Mouse (Mus musculus) heart, postnatal 0 days (tissue): ENCODE measurements around the gene Npcd. TPM values are rescaled to one million over a fixed set of nuclear protein-coding genes. Genes with fewer than 3 reads are reported as not detected.

Experiments
- ATAC-seq: fragments of 200-750 bp; cut with Nextera tagmentation; 2 replicates; pipeline ENCODE4 v1.8.0; 2017; ENCODE audit warnings: low read depth, moderate number of reproducible peaks, moderate library complexity; ENCODE audit not compliant: insufficient read depth
- DNase-seq: peaks from one replicate; pipeline ENCODE4 v3.0.0-alpha.2; 2016; ENCODE audit warnings: low spot score
- H3K27ac ChIP-seq: fragments of 300-500 bp; sonication (generic); 2 replicates; pipeline ENCODE4 v1.5.1; 2014; ENCODE audit warnings: low read depth, mild to moderate bottlenecking
- H3K27me3 ChIP-seq: fragments of 300-500 bp; sonication (generic); 2 replicates; pipeline ENCODE4 v1.6.1; 2014; ENCODE audit warnings: low read length, mixed read lengths; ENCODE audit not compliant: control insufficient read depth, insufficient read depth
- H3K36me3 ChIP-seq: fragments of 300-500 bp; sonication (generic); replicated peaks from 2 replicates; pipeline ENCODE4 v1.6.1; 2014; ENCODE audit warnings: low read length, mixed read lengths; ENCODE audit not compliant: control insufficient read depth, insufficient read depth
- H3K4me1 ChIP-seq: fragments of 300-500 bp; sonication (generic); 2 replicates; pipeline ENCODE4 v1.6.1; 2014; ENCODE audit warnings: antibody characterized with exemption; ENCODE audit not compliant: control insufficient read depth, insufficient read depth
- H3K4me2 ChIP-seq: fragments of 300-500 bp; sonication (generic); 2 replicates; pipeline ENCODE4 v1.6.1; 2014; ENCODE audit warnings: low read depth, mild to moderate bottlenecking, low read length, moderate library complexity
- H3K4me3 ChIP-seq: fragments of 300-500 bp; sonication (generic); 2 replicates; pipeline ENCODE4 v1.5.1; 2014; ENCODE audit warnings: low read depth, low read length
- H3K9ac ChIP-seq: fragments of 300-500 bp; sonication (generic); replicated peaks from 2 replicates; pipeline ENCODE4 v1.6.1; 2014; ENCODE audit warnings: low read depth, low read length, mixed read lengths
- H3K9me3 ChIP-seq: fragments of 300-500 bp; sonication (generic); replicated peaks from 2 replicates; pipeline ENCODE4 v1.6.1; 2016; ENCODE audit warnings: low read length; ENCODE audit not compliant: control insufficient read depth
- CTCF ChIP-seq: IDR thresholded peaks from 2 replicates; pipeline ENCODE4 v1.5.1; 2016; ENCODE audit warnings: antibody characterized with exemption, control low read depth, low read depth
- EP300 ChIP-seq: IDR thresholded peaks from 2 replicates; pipeline ENCODE4 v1.6.1; 2016; ENCODE audit warnings: antibody characterized with exemption, low read depth
- WGBS: fragments of 180-500 bp; shearing (Covaris S2); extraction: QIAGEN DNeasy Blood & Tissue Kit; methylation state at CpG from one replicate; pipeline ENCODE4 v1.1.7; 2014; 5-methylcytosine and 5-hydroxymethylcytosine counted together
- polyA plus RNA-seq: library from polyadenylated mRNA; unstranded; fragments of >200 nt; fragmentation: Nextera tagmentation; extraction: Ambion mirVana; gene quantifications from 2 replicates; pipeline ENCODE4 v1.2.1, GENCODE M21; 2015
- total RNA-seq: library from RNA; depleted of rRNA; stranded (reverse); fragments of >200 nt; gene quantifications from 2 replicates; pipeline ENCODE4 v1.2.3, GENCODE M21; 2014; ENCODE audit warnings: low replicate concordance

Gene Npcd
- total and polyA plus RNA-seq, 2 experiments from 2014 or later = 8.7 TPM; not detected in 1

DNA sequence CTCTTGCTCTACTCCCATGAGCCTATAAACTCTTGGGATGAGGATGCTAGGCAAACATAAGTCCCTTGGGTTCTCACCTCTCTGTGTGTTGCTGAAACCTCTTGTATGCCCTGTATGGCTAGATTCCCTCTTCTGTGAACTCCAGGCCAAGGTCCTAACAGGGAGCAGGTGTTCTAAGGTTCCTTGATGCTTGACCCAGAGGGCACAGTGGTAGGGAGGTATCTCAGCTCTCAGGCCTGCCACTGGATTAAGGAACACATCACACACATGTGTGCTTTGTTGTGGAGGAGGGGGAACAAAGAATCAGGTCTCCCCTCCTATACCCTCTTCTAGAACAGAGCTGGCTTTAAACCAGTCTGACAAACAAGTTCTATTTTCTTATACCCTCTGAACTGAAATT lies 56.3 kb downstream of the Npcd start, which contains the start of gene Dnal4:
Gene Dnal4 (minus strand): TSS at position 101 of the 400 bp plus-strand sequence.
- H3K9me3 ChIP-seq = no peaks in the 10 kb centered on the region
- H3K36me3 ChIP-seq = no peaks in the 10 kb centered on the region
- H3K4me3 ChIP-seq = no peak within 1 kb of the TSS
- H3K27me3 ChIP-seq = no peaks in the 10 kb centered on the region
- H3K9ac ChIP-seq = no peak within 1 kb of the TSS
- no peak within 1 kb of the TSS for H3K4me2 ChIP-seq
- DNase-seq (no peak), ATAC-seq (no peak)
- no peak within 1 kb of the TSS for H3K27ac ChIP-seq
- H3K4me1 ChIP-seq = peaks cover 10% of the 10 kb centered on the region; the same call in 1 of the 2 replicates
- TF ChIP-seq EP300 (no peak), CTCF (no peak)

DNA sequence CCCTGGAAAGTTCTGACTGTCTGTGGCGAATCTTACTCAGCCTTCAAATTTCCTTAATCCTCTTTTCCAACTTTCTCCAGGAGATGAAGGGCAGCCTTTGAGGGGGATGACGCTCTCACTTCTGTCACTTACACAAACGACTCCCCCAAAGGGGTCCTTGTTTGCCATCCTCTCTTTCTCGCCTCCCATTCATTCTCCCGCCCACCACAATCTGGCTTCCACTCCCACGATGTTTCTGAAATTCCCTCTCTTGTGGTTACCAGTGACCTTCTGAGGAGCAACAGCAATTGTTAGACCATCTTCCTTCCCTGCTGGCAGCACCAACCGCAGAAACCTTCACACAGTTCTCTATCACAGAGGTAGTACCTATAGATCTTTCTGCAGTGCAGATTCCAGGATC lies 58.4 kb downstream of the Npcd start:
- WGBS = 46% methylated on average over 7 of the region's 7 CpGs
- H3K36me3 ChIP-seq = no peaks in the 10 kb centered on the region
- no peak overlapping the region for H3K4me3 ChIP-seq
- no peak for DNase-seq
- no peaks in the 10 kb centered on the region for H3K9me3 ChIP-seq
- no peaks in the 10 kb centered on the region for H3K27me3 ChIP-seq
- ATAC-seq = no peak
- no peak overlapping the region for H3K27ac ChIP-seq
- no peak overlapping the region for H3K4me2 ChIP-seq
- H3K4me1 ChIP-seq = peaks cover 18% of the 10 kb centered on the region
- TF ChIP-seq CTCF = no peak
- TF ChIP-seq EP300 = no peak
- no peak overlapping the region for H3K9ac ChIP-seq

DNA sequence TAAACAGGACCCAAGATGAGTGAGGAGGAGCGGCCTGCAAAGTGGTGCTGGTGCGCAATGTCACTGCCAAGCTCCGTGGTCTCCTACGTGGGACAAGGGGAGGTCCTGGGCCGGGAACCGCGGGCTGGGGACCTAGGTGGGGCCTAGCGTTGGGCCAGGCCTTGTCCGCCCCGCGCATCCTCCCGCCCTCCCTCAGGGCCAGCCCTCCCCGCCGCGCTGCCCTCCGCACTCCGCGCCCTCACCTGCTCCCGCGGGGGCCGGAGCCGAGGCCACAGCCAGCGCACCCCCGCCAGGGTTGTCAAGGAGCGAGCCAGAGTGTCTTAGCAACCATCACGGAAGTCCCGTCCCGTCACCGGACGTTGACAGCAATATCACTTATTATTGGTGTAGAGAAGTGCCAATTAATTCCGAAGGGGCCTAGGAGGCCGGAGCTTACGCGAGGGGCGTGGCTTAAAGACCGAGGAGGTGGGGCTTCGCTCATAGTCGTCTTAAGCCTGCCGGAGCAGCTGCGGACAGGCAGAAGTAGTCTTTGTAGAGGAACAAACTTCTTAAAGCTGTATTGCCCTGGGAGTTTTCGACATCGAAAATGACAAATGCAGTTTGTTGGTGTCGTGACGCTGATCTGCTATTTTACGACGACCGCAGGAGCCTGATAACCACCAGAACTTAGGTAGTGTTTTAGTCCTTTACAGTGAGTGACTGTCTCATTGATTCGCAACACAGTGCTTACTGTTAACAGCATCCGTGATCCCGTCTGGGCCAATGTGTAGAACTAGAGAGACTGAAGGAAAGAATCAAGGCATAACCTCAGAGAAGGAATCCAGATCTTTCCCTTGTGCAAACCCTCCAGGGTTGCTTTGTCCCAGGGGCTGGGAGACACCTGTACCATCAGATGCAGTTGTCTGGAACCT lies 59.7 kb downstream of the Npcd start:
- Histone ChIP-seq H3K4me1 (peaks cover 31% of the 10 kb centered on the region), H3K27me3 (no peaks in the 10 kb centered on the region), H3K27ac (peak overlapping the region; percentile 77), H3K4me2 (peak overlapping the region; percentile 83), H3K4me3 (peak overlapping the region; percentile 83), H3K36me3 (no peaks in the 10 kb centered on the region), H3K9ac (peak overlapping the region; percentile 69), H3K9me3 (no peaks in the 10 kb centered on the region)
- TF ChIP-seq CTCF (no peak), EP300 (no peak)
- ATAC-seq (peak; percentile 99), DNase-seq (peak; percentile 99)
- WGBS = under 1% methylated on average over 50 of the region's 50 CpGs

DNA sequence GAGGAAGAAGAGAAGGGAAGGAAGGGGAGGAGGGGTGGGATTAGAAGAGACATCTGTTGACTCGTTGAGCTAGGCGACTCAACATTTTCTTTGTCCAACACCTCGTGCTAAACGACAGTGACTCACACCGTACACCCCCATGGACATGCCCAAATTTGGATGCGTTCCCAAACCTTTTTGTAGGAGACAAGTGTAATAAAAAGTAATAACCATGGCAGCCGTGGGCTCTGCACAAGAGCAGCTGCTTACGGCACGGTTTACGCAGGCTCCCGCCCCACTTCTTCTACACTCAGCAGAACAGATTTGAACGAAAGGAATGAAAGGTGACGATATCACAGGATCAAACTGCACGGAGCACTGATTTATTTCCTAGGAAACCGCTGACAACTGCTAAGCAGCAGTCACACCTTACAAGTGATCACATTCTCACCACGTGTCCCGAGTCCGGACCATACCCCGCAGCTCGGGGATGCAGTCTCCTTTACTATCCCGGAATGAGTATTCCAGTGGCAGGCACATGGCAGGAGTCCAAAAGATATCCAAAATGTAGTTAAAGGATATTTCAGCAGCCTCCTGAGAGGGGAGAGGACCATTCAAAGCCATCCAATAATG lies 63.3 kb downstream of the Npcd start:
- Histone ChIP-seq H3K4me1 (peaks cover 67% of the 10 kb centered on the region), H3K27ac (no peak overlapping the region), H3K4me3 (no peak overlapping the region), H3K9ac (no peak overlapping the region), H3K36me3 (no peaks in the 10 kb centered on the region), H3K4me2 (0 out of 2 replicates have a peak overlapping the region, but pooled peaks have one; percentile 15), H3K27me3 (no peaks in the 10 kb centered on the region), H3K9me3 (no peaks in the 10 kb centered on the region)
- ATAC-seq (no peak), DNase-seq (no peak)
- WGBS = 37% methylated on average over 21 of the region's 21 CpGs
- TF ChIP-seq EP300 (no peak), CTCF (no peak)

DNA sequence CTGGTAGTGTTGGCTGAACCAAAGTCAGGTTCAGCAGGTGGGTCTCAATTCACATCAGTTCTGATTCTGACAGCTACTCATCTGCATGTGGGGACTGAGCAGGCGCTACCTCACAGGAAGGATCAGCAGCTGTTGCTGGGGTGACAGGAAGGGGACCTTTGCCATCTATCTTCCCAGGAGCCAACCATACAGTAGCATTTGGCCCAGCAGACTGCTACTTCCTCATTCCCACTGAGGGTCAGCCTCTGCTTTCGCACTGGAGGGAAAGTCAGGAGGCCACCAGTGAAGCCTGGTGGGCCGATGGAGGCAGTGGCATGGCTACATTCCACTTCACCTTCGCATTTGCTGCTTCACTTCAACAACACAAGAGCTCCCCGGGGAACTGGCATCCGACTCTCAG lies 65.7 kb downstream of the Npcd start:
- Histone ChIP-seq H3K27ac (peak overlapping the region; percentile 64; the same call in 1 of the 2 replicates), H3K9me3 (no peaks in the 10 kb centered on the region), H3K9ac (no peak overlapping the region), H3K27me3 (no peaks in the 10 kb centered on the region), H3K4me1 (peaks cover 66% of the 10 kb centered on the region), H3K36me3 (peaks cover 12% of the 10 kb centered on the region; the same call in 1 of the 2 replicates), H3K4me3 (no peak overlapping the region), H3K4me2 (no peak overlapping the region)
- 59% methylated on average over 6 of the region's 6 CpGs for WGBS
- no peak for ATAC-seq
- no peak for DNase-seq
- TF ChIP-seq CTCF (no peak), EP300 (no peak)
